Mouse (Mus musculus) cortical plate, adult 2 months (tissue): ENCODE results near the gene Galnt9.

Experiments
- CTCF ChIP-seq: fragments of 200-500 bp; IDR thresholded peaks from 2 replicates; pipeline ENCODE4 v1.5.1; 2011; ENCODE audit warnings: mild to moderate bottlenecking, control low read depth, low read length; ENCODE audit not compliant: insufficient read depth; ENCODE audit errors: extremely low read depth
- POLR2A ChIP-seq: fragments of 200-500 bp; IDR thresholded peaks from 2 replicates; pipeline ENCODE4 v1.6.1; 2011; ENCODE audit warnings: mild to moderate bottlenecking, low read length, control low read depth; ENCODE audit not compliant: insufficient read depth; ENCODE audit errors: extremely low read depth

- TF ChIP-seq POLR2A, result no peak
- no peak for TF ChIP-seq CTCF
Measured at GRCm38 (mm10) chr5:110603016-110603685, 59.0 kb downstream of the Galnt9 start.
